Mouse (Mus musculus) small intestine, adult 2 months (tissue): ENCODE measurements around the gene Cpne6. TPM values are rescaled to one million over a fixed set of nuclear protein-coding genes. Genes with fewer than 3 reads are reported as not detected.

Source experiments
- H3K27ac ChIP-seq: fragments of 200-500 bp; 2 replicates; pipeline ENCODE4 v1.5.1; 2012; ENCODE audit warnings: low read depth, low read length, control low read depth, inconsistent platforms; ENCODE audit not compliant: insufficient read depth
- H3K27me3 ChIP-seq: fragments of 200-500 bp; 2 replicates; pipeline ENCODE4 v1.6.1; 2012; ENCODE audit warnings: mild to moderate bottlenecking, moderate library complexity, low read length, inconsistent platforms; ENCODE audit not compliant: control insufficient read depth, insufficient read depth
- H3K36me3 ChIP-seq: fragments of 200-500 bp; 2 replicates; pipeline ENCODE4 v1.6.1; 2012; ENCODE audit warnings: mild to moderate bottlenecking, low read length, control low read depth, inconsistent platforms; ENCODE audit not compliant: control insufficient read depth, insufficient read depth
- H3K4me1 ChIP-seq: fragments of 200-500 bp; 2 replicates; pipeline ENCODE4 v1.6.1; 2012; ENCODE audit warnings: low read length, inconsistent platforms, mixed read lengths; ENCODE audit not compliant: control insufficient read depth, insufficient read depth, insufficient read length
- H3K4me3 ChIP-seq: fragments of 200-500 bp; 2 replicates; pipeline ENCODE4 v1.5.1; 2012; ENCODE audit warnings: low read depth, mild to moderate bottlenecking, control low read depth, inconsistent platforms, low read length, moderate library complexity
- CTCF ChIP-seq: fragments of 200-500 bp; IDR thresholded peaks from 2 replicates; pipeline ENCODE4 v1.5.1; 2012; ENCODE audit warnings: low read depth, mild to moderate bottlenecking, control low read depth, inconsistent platforms, low read length, moderate library complexity, mixed read lengths; ENCODE audit not compliant: insufficient replicate concordance, insufficient read length; ENCODE audit errors: extremely low read depth
- POLR2A ChIP-seq: fragments of 200-500 bp; IDR thresholded peaks from 2 replicates; pipeline ENCODE4 v1.6.1; 2012; ENCODE audit warnings: low read depth, mild to moderate bottlenecking, control low read depth, inconsistent platforms, low read length, moderate library complexity
- WGBS: fragments of 180-500 bp; shearing (Covaris S2); methylation state at CpG from one replicate; pipeline ENCODE4 v1.1.7; 2018; 5-methylcytosine and 5-hydroxymethylcytosine counted together
- polyA plus RNA-seq: library from polyadenylated mRNA; depleted of rRNA; stranded (reverse); fragments of >200 nt; gene quantifications from 2 replicates; pipeline ENCODE4 v1.2.3, GENCODE M21; 2012

Gene Cpne6
- polyA plus RNA-seq, 1 experiment = not detected

DNA sequence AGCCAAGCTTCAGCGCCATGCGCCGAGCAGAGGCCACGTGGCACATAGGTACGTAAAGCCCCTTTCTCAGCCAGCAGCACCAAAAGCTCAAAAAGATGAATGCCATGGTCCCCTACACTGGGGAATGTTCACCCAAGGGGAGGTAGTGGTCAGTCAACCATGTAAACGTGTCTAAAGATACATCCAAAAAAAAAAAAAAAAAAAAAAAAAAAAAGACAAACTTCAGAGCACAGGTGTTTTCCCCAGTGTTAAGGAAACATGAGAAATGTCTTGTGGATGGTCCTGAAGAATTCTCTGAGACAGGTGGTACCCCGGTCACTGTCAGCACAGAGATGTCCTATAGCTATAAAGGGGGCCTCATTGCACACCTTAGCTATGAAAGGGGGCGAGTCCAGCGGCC, 4.6 kb upstream of the Cpne6 start:
- whole genome bisulfite sequencing = 80% methylated on average over 9 of the region's 9 CpGs
- no peaks in the 10 kb centered on the region for H3K36me3 ChIP-seq
- H3K27ac ChIP-seq = no peak overlapping the region
- H3K4me3 ChIP-seq = no peak overlapping the region
- TF ChIP-seq CTCF (no peak), POLR2A (no peak)
- no peaks in the 10 kb centered on the region; the same call in 1 of the 2 replicates for H3K27me3 ChIP-seq
- no peaks in the 10 kb centered on the region for H3K4me1 ChIP-seq

DNA sequence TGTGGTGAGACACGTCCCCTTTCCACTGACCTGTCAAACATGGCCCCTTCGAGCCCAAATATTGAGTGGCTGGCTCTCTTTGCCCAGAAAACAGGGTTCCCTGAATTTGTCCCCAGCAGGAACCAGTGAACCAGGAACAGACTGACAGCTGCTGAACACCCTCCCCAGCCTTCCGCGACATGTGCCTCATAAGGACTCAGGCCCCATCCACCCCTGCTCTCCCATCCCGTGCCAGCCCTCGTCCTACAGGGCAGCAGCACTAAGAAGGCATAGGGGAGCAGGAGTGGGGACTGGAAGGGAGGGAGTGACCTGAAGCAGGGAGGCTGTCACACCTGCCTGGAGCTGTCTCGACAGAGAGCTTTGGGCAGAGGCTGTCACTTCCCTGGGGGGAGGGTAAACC, 2.4 kb upstream of the Cpne6 start:
- no peak overlapping the region for H3K4me3 ChIP-seq
- no peak for TF ChIP-seq POLR2A
- TF ChIP-seq CTCF = no peak
- H3K4me1 ChIP-seq = no peaks in the 10 kb centered on the region
- no peak overlapping the region for H3K27ac ChIP-seq
- 52% methylated on average over 7 of the region's 7 CpGs for WGBS
- 0 out of 2 replicates have a peak, but pooled peaks cover 3% of the 10 kb centered on the region for H3K27me3 ChIP-seq
- H3K36me3 ChIP-seq = no peaks in the 10 kb centered on the region

DNA sequence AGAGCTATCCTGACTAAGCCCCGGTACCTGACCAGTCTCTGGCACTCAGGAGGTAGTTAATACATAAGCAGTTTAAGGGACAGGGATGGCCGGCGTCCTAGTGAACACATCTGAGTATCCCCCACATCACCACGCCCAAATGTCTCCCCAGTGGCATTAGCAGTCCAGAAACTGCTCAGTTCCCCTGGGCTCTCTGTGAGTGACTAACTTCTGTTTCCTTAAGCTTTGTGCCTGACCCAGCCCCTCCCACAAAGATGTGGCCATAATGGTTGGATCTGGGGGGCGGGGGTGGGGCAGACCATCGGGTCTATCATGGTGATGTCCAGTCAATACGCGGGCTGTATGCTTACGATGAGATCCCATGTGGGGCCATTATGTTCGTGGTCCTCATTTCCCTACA, 705 bp upstream of the Cpne6 start:
- TF ChIP-seq POLR2A (no peak), CTCF (no peak)
- WGBS = 62% methylated on average over 10 of the region's 10 CpGs
- H3K4me3 ChIP-seq = no peak overlapping the region

DNA sequence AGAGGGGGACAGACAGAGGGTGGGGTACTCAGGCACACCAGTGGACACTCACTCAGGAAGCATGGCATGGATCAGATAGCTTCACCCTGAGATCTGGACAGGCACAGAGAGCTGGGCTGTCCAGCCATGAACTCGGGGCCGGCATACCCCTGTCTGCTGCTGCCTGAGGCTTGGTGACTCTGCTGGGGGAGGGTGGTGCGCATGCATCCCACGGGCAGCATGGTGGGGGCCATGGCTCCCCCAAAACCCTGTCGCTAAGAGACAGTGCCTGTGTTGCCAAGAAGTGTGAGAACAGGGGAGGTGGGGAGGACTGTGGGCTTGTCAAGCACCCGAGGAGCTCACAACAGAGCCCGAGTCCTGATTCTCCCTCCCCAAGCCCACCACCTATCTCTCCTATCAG, 792 bp downstream of the Cpne6 start:
- H3K27ac ChIP-seq = no peak overlapping the region
- H3K4me3 ChIP-seq = no peak overlapping the region
- no peaks in the 10 kb centered on the region for H3K4me1 ChIP-seq
- 0 out of 2 replicates have a peak, but pooled peaks cover 3% of the 10 kb centered on the region for H3K27me3 ChIP-seq
- no peak for TF ChIP-seq POLR2A
- TF ChIP-seq CTCF = no peak
- H3K36me3 ChIP-seq = no peaks in the 10 kb centered on the region
- 39% methylated on average over 7 of the region's 7 CpGs for WGBS

More for the DNA sequence above, 705 bp upstream of the Cpne6 start:
- Histone ChIP-seq H3K4me1 (no peaks in the 10 kb centered on the region), H3K27me3 (0 out of 2 replicates have a peak, but pooled peaks cover 3% of the 10 kb centered on the region), H3K27ac (no peak overlapping the region), H3K36me3 (no peaks in the 10 kb centered on the region)

DNA sequence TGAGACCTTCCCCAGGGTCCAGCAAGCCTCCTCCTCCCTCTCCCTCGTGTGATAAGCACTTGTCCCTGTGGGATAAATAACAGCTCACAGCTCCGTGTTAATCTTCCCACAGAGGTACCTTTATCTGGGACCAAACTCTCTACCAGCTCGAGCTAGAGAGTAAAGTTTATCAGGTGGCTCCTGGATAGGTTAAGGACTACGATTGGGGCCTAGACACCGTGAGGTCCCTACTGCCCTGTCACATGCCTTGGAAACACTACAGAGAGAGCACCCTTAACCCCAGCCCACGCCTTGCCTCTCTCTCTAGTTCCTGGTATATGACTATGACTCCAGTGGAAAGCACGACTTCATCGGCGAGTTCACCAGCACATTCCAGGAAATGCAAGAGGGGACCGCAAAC, 3.7 kb downstream of the Cpne6 start:
- TF ChIP-seq POLR2A = no peak
- TF ChIP-seq CTCF = no peak
- no peak overlapping the region for H3K27ac ChIP-seq
- H3K4me3 ChIP-seq = no peak overlapping the region
- 0 out of 2 replicates have a peak, but pooled peaks cover 3% of the 10 kb centered on the region for H3K27me3 ChIP-seq
- 49% methylated on average over 10 of the region's 10 CpGs for WGBS
- no peaks in the 10 kb centered on the region for H3K4me1 ChIP-seq
- H3K36me3 ChIP-seq = no peaks in the 10 kb centered on the region

DNA sequence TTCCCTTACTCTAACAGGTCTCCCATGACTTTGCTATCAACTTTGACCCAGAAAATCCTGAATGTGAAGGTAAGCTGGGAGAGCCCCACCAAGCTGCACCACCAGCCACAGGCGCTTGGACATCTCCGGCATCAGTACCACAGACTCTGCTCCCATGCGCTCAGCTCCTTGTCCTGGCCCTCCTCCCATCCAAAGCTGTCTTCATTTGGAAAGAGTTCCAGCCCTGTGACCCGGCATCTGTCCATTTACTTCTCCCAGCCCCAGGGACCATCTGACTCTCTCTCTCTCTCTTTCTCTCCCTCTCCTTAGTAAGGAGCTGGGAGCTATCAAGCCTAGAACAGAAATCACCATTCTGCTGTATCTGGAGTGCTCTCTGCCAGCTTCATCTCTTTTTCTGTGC, 5.6 kb downstream of the Cpne6 start:
- Histone ChIP-seq H3K27ac (no peak overlapping the region), H3K27me3 (peaks cover 10% of the 10 kb centered on the region; the same call in 1 of the 2 replicates), H3K4me1 (peaks cover 5% of the 10 kb centered on the region; the same call in 1 of the 2 replicates), H3K4me3 (no peak overlapping the region), H3K36me3 (no peaks in the 10 kb centered on the region)
- 84% methylated on average over 4 of the region's 4 CpGs for whole genome bisulfite sequencing
- TF ChIP-seq CTCF = no peak
- TF ChIP-seq POLR2A = no peak

DNA sequence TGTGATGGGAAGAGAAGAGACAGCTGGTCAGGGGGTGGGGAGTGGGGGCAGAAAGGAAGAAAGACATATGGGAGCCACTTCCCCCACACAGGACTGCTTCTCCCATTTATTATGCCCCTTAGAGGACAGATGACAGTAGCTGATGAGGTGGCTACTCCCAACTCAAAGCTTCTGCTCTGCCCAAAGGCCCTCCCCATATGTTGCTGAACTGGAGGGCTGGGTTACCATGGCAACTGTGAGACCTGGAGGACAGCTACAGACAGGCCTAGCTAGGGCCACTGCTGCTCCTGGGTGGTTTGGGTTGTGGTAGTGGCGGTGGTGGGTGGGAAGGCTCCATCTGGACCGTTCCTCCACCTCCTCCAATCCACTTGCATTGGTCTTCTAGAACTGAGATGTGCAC, 8.7 kb downstream of the Cpne6 start:
- Histone ChIP-seq H3K27me3 (peaks cover 17% of the 10 kb centered on the region), H3K36me3 (no peaks in the 10 kb centered on the region), H3K4me1 (peaks cover 5% of the 10 kb centered on the region; the same call in 1 of the 2 replicates), H3K27ac (no peak overlapping the region), H3K4me3 (no peak overlapping the region)
- WGBS = 77% methylated on average over 2 of the region's 2 CpGs
- no peak for TF ChIP-seq POLR2A
- no peak for TF ChIP-seq CTCF
